Mouse (Mus musculus): ENCODE data around the gene Uvrag.

The Uvrag gene

DNA sequence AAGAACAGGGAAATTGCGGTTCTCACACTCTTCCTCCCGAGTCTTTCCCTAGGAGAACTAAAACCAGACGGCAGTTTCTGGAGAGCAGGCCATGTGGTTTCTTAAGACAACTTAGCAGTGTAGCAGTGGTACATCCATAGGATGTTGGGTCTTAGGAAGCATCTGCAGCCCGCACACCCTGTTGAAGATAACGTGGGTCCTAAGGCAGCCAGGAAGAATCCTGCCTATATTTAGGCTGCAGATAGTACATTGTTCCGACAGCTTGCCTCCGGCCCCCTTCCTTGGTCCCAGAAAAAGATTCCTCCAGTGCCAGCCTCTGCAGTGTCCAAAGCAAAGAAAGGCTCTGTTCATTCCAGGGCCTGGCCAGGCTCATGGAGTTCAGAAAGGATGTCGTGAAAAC lies 25.2 kb upstream of the Uvrag start:
- no peak for DNase-seq (ENCODE audit: inconsistent age in 2 of 2, low spot score in 1 of 2)

DNA sequence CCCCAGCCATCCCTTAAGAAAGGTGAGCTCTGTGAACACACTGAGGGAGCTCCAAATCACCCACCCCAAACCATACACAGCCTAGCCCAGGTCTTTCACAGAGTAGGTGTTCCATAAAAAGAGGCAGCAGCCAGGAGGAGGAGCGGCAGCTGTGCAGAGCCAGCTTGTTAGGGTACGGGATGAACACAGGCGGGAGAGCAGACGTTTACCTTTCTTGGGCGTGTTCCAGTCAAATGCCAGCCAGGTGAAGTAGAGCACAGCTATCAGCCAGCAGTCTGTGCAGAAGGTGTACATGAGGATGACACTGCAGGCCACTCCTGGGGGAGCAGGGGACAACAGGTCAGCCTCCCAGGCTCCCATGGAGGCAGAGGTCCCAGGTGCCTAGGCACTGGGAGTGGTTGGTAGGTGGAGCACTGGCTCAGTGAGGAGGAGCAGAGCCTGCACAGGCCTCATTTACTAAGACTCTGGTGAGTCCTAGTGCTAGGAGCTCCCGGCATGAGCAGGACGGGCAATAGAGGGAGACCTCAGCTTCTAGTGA lies 24.0 kb upstream of the Uvrag start:
- no peak for DNase-seq (ENCODE audit: inconsistent age in 2 of 2, low spot score in 1 of 2)

DNA sequence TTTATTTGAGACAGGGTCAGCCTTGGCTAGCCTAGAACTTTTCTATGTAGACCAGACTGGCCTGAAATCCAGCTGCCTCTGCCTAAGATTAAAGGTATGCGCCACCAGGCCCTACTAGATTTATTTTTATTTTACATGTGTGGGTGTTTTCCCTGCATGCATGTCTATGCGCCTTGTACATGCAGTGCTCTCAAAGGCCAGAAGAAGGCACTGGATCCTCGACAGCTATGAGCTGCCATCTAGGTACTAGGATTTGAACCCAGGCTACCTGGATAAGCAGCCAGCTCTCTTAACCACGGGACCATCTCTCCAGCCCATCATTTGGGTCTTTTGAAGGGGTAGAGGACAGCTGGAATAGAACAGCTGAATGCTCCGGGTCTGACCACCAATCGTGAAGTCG lies 21.5 kb upstream of the Uvrag start:
- DNase-seq (ENCODE audit: inconsistent age in 2 of 2, low spot score in 1 of 2) = no peak

DNA sequence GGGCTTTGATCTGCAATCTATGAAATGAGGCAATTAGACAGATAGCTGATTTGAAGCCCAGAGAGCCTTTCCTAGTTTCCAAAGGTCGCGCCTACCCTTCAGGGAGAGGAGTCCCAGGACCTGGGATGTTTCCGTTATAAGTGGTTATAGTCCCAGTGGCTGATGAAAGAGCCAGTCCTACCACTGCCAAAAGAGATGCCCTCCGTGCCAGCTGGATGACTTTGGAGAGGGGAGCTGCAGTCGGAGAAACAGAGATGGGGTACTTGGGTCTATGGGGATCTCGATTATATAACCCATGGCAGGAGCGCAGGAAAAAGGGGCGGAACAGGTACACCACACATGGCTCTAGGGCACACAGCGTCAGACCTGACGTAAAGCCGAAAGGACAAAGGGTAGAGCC lies 21.0 kb upstream of the Uvrag start:
- DNase-seq (ENCODE audit: inconsistent age in 2 of 2, low spot score in 1 of 2) = peak in 1 of 2 experiments; percentile 42

DNA sequence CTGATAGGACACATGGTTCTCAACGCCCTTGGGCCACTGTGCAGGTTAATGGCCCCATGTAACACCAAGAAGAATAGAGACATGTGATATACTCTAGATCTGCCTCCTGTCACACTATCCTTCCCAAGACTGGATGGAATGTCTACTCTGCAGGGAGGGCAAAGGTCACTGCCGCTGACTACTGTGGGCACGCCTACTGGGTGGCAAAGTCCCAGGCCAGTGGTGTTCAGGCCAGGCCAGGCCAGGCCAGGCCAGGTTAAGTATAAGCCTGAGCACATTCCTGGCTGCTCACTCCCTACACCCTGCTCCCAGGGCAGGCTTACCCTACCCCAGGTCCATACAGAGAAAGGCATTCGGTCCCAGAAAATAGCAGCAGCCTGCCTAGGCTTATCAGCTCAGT lies 20.6 kb upstream of the Uvrag start:
- peak in 1 of 2 experiments; percentile 48 for DNase-seq (ENCODE audit: inconsistent age in 2 of 2, low spot score in 1 of 2)

DNA sequence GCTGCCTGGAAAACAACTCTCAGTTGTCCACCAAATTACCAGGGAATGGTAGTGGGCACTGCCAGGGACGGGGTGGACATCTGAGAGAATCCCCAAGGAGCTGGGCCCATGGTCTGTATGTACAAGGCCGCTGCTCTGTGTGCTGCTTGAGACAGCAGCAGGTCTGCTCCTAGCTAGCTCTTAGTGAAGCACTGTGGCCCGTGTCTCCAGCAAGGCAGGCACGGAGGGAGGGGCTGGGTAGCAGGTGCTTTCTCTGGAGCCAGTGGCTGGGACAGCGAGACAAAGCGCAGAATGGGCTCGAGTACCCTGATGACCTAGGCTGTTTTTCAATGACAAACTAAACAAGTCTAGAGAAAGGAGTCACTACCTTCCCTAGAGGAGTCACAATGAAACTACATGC lies 20.1 kb upstream of the Uvrag start:
- no peak for DNase-seq (ENCODE audit: inconsistent age in 2 of 2, low spot score in 1 of 2)

DNA sequence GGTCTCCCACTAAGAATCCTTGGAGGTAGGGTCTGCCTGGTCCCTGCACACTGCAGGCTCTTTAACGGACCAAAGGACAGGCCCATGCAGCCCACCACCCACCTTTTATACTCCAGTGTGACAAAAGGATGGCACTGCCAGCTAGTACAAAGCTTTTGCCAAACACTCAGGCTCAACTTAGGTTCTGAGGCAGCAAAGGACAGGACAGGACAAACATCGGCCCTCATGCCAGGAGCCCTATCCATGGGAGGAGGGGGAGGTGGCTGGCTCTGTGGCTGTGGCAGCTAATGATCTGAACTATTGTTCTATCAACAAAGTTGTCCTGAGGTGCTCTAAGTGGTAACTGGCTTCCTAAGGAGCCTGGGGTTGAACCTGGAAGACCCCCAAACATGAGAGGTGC lies 18.5 kb upstream of the Uvrag start:
- DNase-seq (ENCODE audit: inconsistent age in 2 of 2, low spot score in 1 of 2) = no peak

DNA sequence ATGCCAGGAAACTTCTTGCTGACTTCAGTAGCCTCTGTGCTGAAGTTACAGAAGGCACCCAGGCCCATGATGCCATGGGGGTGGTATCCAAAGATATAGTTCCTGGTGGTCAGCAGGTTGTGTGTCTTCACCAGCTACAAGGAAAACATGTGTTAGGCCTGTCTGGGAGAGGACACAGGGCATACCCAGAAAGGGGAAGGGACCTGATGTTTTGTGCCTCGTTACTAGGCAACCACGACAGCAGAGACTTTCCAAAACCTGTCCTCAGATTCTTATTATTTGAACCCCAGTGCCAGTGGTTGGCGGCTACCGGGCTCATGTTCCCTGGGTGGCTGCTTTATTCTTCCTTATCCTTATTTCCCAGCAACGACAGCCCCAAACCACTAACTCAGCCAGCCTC lies 18.0 kb upstream of the Uvrag start:
- DNase-seq (ENCODE audit: inconsistent age in 2 of 2, low spot score in 1 of 2) = no peak

DNA sequence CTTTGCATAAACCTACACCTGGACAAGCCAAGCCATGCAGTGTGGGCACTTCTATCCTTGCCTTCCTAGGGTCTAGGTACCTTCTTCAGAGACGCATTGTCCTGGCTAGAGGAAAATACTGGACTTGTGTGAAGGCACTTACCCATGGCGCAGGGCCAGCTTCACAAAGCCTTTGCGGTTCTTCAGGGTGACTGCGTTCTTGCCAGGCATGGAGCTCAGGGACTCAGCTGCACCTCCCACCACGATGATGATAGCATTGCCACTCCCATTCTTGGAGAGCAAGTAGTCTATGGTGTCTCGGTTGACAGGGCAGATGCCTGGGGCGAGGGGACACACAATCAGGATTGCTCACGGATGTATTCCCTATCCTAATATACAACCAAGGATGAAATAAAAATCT lies 17.1 kb upstream of the Uvrag start:
- DNase-seq (ENCODE audit: inconsistent age in 2 of 2, low spot score in 1 of 2) = no peak

DNA sequence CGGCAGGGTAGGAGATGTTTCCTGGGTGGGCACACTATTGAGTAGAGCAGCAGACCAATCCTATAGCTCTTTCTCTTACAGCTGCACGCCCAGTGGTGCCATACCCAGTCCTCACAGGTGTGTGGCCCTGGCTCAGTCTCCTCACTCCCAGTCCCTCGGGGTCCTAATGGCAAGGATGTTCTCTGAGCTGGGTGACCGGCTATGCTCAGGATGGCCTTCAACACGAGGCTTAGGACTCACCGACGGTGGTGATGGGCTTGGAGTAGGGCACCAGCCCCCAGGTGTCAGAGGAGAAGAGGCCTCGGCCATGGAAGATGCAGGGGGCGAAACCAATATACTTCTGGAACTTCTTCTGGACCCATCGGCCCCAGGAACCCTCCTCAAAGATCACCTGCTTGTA lies 15.8 kb upstream of the Uvrag start:
- DNase-seq (ENCODE audit: inconsistent age in 2 of 2, low spot score in 1 of 2) = no peak

DNA sequence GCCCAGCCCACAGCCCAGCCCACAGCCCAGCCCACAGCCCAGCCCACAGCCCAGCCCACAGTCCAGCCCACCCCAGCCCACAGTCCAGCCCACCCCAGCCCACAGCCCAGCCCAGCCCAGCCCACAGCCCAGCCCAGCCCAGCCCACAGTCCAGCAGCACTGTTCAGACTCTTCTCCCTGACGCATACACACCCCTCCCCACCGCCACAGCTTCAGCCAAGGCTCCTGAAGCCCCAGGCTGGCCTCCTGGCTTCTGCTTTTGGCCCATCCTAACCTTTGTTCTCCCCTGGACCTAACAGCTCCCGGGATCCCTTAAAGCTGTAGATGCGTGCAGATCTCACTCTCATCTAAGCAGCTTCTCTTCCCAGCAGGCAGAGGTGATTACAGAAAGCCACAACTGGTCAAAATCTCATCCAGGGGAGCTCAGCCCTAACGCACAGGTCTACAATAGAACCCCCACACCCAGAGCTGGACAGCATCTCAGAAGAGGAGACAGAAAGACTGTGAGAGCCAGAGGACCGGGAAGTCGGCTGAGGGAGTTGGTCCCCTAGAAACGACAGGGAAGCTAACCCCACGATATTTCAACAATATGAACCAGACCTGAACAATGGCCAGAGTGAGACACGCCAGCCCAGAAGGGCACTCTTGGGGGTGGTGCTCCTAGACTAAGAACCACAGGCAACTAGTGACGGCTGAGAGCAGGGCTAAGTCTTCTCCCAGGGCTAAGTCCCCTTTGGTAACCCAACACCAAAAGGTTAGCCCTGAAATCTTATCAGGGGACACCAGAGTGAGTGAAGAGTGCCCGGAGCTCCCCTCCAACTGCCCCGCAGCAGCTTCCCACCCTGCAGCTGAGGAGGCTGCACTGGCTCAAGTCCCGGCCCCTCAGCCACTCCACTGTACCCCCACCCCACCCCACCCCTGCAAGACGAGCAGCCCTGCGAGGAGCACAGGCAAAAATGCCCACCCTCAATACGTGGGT lies 14.7 kb upstream of the Uvrag start:
- peak; percentile 40 to 68 for DNase-seq (ENCODE audit: inconsistent age in 2 of 2, low spot score in 1 of 2)

DNA sequence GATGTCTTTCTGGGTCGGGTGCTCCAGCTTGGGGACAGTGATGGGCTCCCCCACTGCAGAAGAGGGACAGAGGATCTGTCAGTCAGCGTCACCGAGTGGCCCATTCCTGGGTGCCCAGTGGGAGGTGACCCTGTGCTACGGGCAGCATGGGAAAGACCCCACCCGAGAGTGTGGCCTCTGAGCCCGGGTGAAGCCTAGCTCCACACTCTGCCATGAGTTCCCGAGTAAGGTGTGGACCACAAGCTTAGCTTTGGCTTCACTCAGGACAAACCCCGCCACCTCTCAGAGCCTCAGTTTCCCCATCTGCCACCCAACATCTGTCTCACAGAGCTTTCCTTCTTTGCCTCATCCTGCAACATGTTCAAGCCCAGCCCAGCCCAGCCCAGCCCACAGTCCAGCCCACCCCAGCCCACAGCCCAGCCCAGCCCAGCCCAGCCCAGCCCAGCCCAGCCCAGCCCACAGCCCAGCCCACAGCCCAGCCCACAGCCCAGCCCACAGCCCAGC lies 13.8 kb upstream of the Uvrag start:
- peak; percentile 39 to 55 for DNase-seq (ENCODE audit: inconsistent age in 2 of 2, low spot score in 1 of 2)

DNA sequence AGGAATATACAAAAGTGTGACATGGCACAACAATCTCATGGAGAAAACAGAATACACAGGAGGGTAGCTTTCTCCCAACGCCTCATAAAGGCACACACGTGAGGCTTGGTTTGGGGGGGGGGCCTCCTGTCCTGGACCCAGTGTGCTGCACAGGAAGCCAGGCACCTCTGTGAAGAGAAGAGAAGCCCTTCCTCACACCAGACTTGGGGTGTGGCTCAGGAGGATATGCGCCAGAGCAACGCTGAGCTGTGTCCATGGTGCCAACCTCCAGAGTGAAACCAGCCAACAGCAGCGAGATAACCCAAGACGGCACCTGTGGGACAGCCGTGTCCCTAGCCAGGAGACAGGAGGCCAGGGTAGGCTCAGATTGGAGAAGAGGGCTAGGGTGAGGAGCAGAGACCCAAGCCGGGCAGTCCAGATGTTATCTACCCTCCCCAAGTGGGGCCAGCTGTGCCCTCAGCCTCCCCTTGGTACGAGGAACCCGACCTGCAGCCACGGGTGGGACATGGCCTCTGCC lies 12.8 kb upstream of the Uvrag start:
- DNase-seq (ENCODE audit: inconsistent age in 2 of 2, low spot score in 1 of 2) = no peak

DNA sequence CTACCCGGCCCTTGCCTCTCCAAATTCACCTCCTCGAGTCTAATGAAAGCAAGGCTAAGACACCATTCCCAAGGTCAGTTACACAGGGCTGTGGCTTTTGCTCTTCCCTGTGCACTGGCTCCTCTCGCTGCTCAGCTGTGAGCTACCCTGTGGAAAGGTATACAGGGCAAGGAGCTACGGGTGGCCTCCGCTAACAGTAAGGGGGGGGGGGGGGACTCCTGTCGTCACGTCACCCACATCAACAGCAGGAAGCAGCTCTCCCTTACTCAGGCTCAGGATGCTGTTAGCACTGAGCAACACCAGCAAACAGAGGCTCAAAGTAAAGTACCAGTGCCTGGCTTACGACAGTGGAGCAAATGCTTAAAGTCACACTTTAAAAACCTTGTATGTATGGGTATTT lies 11.8 kb upstream of the Uvrag start:
- no peak for DNase-seq (ENCODE audit: inconsistent age in 2 of 2, low spot score in 1 of 2)

DNA sequence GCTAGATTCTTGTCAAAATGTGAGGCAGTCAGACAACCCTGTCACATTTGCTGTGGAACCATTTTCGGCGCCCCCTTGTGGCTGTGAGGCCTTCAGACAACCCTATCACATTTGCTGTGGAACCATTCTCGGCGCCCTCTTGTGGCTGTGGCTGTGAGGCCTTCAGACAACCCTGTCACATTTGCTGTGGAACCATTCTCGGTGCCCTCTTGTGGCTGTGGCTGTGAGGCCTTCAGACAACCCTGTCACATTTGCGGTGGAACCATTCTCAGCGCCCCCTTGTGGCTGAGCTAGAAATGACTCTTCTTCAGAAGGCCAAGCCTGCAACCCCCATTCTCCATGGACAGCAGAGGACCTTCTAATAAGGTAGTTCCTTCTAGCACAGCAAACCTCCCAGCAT lies 10.4 kb upstream of the Uvrag start:
- peak; percentile 94 to 97 for DNase-seq (ENCODE audit: inconsistent age in 2 of 2, low spot score in 1 of 2)

DNA sequence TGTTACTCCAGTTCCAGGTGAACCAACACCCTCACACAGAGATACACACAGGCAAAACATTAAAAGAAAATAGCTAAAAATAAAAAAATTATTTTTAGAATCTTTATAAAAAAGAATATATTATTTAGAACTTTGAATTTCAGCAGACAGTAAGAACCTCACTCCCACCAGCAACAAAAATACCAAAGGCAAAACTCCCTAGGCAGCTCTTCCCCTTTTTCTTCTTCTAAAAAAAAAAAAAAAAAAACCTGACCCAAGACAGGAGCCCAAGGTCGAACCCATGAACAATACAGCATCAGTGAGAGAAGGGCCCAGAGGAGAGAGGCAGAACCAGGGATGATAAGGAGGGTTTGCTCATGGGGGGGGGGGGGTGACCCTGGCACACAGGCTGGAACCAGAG lies 8.1 kb upstream of the Uvrag start:
- DNase-seq (ENCODE audit: inconsistent age in 2 of 2, low spot score in 1 of 2) = no peak

DNA sequence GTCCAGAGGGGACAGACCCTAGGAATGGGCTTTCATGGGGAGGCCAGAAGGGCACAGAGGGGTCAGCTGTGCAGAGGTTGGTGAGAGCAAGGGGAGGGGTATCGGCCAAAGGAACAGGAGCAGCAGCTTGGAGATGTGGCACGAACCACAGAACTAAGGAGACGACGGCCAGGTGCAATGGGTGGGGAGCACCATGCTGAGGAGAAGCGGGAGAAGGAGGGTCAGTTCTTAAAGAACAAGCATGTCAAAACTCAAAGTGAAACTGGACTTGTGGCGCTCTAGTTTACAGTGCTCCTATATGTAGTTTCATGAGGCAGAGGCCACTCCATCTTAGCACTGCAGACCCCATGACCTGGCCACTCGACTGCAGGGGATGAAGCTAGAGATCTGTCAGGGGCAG lies 6.6 kb upstream of the Uvrag start:
- DNase-seq (ENCODE audit: inconsistent age in 2 of 2, low spot score in 1 of 2) = no peak

DNA sequence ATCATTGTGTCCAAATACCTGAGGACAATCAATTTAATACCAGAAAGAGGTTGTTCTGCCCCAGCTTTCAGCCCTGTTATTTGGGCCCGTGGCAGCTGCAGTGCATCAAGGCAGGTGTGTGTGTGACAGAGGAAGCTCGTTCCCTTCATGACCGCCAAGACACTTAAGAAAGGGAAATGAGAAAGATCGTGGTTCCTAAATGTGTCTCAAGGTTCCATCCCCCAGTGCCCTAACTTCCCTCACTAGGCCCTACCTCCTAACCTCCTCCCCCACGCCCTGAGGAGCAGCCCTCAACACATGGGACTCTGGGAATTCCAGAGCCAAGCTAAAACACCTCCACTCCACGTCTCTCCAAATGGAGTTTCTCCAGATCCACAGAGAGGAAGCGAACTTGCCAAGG lies 6.0 kb upstream of the Uvrag start:
- no peak for DNase-seq (ENCODE audit: inconsistent age in 2 of 2, low spot score in 1 of 2)

DNA sequence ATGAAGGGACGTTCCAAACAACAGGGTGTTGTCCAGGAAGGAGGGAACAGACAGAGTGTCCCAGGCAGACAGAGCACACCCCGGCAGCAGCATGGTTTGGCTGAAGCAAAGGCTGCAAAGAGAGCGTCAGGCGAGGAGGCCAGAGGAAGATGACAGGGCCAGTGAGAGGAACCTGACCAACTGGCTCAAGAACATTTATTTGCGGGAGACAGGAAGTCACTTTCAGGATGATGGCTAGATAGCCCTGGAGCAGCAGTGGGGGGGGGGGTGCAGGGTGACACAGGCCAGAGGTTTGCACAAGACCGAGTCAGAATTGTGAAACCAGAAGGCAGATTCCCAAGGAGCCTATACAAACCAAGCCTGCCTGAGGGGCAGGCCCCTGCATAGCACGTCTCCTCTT lies 5.1 kb upstream of the Uvrag start:
- peak in 1 of 2 experiments; percentile 48 for DNase-seq (ENCODE audit: inconsistent age in 2 of 2, low spot score in 1 of 2)

DNA sequence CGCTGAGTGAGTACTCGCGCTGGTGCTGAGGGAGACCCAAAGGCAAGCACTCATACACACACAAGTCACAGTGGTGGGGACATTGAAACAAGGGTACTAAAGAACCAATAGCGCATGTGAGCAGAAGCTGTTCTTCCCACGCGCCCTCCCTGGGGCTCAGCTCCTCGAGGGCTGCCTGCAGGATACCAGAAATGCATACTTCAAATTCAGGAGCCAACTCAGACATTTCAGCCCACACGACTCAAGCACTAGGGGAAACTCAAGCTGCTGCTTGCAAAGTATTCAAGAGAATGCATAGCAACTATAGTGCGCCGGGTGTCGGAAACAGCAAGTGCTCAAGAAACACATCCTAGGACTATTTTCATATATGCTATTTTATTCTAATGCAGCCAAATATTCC lies 3.7 kb upstream of the Uvrag start:
- no peak for DNase-seq (ENCODE audit: inconsistent age in 2 of 2, low spot score in 1 of 2)

DNA sequence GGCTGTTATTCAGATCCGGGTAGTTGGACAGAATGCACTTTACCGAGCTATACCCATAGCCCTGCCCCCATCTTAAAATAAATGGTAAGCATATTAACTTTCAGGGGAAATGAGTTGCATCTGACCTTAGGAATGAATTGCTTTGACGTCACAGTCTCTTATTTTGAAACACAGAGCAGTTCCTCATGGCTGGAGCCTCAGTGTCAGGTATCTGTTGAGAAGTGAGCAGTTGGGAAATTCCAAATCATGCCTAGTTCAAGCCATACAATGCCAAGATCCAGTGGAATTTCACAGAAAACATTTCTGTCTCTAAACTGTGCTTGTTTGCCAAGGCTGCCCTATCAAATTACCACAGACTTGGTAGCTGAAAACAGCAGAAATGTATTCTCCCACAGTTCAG lies 2.3 kb upstream of the Uvrag start:
- no peak for DNase-seq (ENCODE audit: inconsistent age in 2 of 2, low spot score in 1 of 2)

DNA sequence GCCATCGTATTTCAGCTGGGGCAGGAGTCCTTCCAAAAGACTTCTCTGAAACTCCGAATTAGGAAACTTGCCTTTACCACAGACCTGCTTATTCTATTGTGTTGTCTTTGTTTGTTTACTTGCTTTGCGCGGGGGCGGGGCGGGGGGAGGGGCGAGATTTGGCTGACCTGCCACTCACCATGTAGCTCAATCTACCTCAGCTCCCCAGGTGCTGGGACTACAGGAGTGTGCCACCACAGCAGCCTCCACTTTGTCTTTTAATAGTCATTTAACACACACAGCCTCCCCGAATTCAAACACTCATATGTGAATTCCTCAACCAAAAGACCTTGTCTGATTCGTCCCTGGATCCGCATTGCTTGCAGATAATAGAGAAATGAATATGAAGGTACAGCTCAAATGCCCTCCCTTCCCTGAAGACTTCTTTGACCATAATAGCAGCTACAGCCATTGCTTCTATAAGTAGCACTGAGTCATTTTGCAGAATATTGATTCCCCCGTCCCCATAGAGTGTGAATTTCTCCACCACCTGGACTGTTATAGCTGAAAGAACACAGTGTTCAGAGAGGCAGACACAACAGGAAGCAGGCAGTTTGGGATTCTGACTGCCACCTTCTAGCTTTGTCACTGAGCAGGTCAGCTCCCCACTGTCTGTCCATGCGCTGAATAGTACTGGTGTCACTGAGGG lies 1.1 kb upstream of the Uvrag start:
- DNase-seq (ENCODE audit: inconsistent age in 2 of 2, low spot score in 1 of 2) = peak in 1 of 2 experiments; percentile 36

Measured in adrenal gland, adult (tissue).